Mouse (Mus musculus) retina, postnatal 7 days (tissue): ENCODE data around the gene Ccdc34.

Experiments used
- DNase-seq: peaks from one replicate; pipeline ENCODE4 v3.0.0-alpha.2; 2012; ENCODE audit warnings: low read depth, low spot score

The Ccdc34 gene

GRCm38 (mm10) chr2:109996411-109996810, 21.2 kb upstream of the Ccdc34 start:
- DNase-seq, result no peak

GRCm38 (mm10) chr2:110004668-110005067, 12.9 kb upstream of the Ccdc34 start:
- no peak for DNase-seq

- no peak for DNase-seq
These were observed 12.5 kb upstream of the Ccdc34 start for GRCm38 (mm10) chr2:110005164-110005563.

GRCm38 (mm10) chr2:110005596-110006239, 11.9 kb upstream of the Ccdc34 start:
- no peak for DNase-seq

GRCm38 (mm10) chr2:110007423-110008267, 10.0 kb upstream of the Ccdc34 start:
- DNase-seq, result no peak

- DNase-seq, result no peak
These were observed 8.2 kb upstream of the Ccdc34 start for GRCm38 (mm10) chr2:110009449-110009848.

GRCm38 (mm10) chr2:110012184-110012725, 5.4 kb upstream of the Ccdc34 start:
- no peak for DNase-seq

- no peak for DNase-seq
These were observed 530 bp upstream of the Ccdc34 start for GRCm38 (mm10) chr2:110017087-110017486.

- DNase-seq, result no peak
These were observed 2.0 kb downstream of the Ccdc34 start for GRCm38 (mm10) chr2:110019656-110020055.

- DNase-seq, result no peak
These were observed 2.8 kb downstream of the Ccdc34 start for GRCm38 (mm10) chr2:110020430-110020829.

- no peak for DNase-seq
These were observed 18.6 kb downstream of the Ccdc34 start for GRCm38 (mm10) chr2:110036265-110036664.

GRCm38 (mm10) chr2:110036665-110037064, 19.0 kb downstream of the Ccdc34 start:
- no peak for DNase-seq

GRCm38 (mm10) chr2:110037221-110037620, 19.6 kb downstream of the Ccdc34 start:
- DNase-seq, result no peak

- no peak for DNase-seq
These were observed 20.7 kb downstream of the Ccdc34 start for GRCm38 (mm10) chr2:110038341-110038740.

GRCm38 (mm10) chr2:110042861-110043760, 25.5 kb downstream of the Ccdc34 start:
- no peak for DNase-seq

GRCm38 (mm10) chr2:110058424-110058823, 40.8 kb downstream of the Ccdc34 start:
- DNase-seq, result no peak

GRCm38 (mm10) chr2:110063131-110063530, 45.5 kb downstream of the Ccdc34 start:
- DNase-seq, result no peak

- no peak for DNase-seq
These were observed 51.3 kb downstream of the Ccdc34 start for GRCm38 (mm10) chr2:110068916-110069315.

GRCm38 (mm10) chr2:110073023-110073422, 55.4 kb downstream of the Ccdc34 start:
- DNase-seq, result no peak

GRCm38 (mm10) chr2:110074646-110075452, 57.2 kb downstream of the Ccdc34 start:
- DNase-seq, result no peak

- DNase-seq, result no peak
These were observed 59.6 kb downstream of the Ccdc34 start for GRCm38 (mm10) chr2:110077240-110077639.
